Mouse (Mus musculus): ENCODE results near the gene Slc43a3. TPM values are rescaled to one million over a fixed set of nuclear protein-coding genes. Genes with fewer than 3 reads are reported as not detected.

Slc43a3 gene
- 18.9 and 19.3 TPM in 2 replicates for polyA plus RNA-seq (2012)

DNA sequence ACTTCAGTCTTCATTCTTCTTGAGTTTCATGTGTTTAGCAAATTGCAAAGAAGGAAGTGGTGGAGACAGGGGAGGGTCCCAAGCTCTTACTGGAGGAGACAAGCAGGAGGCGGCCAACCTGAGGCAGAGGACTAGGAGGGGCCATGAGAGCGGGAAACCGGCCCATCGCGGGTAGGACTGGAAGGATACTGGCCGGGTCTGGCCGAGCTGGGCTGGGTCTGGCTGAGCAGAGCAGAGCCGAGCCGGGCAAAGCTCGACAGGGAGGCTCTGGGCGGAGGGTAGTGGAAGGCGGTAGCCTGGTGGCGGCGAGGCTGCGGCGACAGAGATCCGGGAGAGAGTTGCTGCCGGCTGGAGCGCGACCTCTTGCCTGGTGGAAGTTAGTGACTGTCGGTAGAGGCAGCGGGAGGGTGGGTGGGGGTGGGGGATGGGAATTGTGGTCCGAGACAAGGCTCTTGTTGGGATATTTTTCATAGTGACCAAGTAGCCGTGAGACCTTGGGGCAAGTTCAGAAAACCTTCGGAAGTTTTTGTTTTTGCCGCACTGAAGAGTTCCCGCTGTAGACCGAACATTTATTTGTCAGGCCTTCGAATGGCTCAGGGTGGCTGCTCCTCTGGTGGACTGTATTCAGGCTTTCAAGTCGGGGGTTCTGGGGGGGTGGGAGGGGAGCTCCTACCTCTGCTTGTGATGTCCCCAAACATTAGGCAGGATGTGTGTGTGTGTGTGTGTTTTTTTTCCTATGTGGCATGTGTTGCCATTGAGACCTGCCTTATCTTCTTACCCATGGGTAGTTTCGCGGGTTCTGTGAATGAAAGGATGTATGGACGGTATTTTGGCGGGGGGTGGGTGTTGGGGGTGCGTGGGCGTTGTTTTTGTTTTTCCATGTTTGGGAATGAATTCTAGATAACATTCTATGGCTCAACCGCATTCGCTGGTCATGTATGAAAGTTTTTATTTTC lies at the start of gene Slc43a3:
Slc43a3 (plus strand) TSS at position 106 of the 956 bp plus-strand sequence.

DNA sequence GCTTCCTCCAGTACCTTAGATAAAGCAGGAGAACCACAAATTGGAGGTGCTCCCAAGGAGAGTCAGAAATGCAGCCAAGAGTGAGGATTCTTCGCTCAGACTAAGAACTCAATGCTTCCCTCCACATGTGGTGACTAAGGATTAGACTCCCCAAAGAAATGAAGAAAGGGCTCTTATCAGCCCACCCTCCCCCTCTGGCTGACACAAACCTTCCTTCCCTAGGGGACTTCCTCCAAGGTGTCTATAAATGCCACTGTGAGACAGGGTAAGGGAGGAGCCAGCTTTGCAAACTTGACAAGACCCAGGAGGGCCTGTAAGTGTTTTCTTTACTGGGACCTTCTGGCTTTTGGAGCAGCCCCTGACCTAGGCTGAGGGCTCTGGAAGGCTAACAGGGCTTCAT lies 43.8 kb downstream of the Slc43a3 start, which contains the start of gene Prg2:
Prg2 (plus strand) TSS at position 274 of the 400 bp plus-strand sequence.

DNA sequence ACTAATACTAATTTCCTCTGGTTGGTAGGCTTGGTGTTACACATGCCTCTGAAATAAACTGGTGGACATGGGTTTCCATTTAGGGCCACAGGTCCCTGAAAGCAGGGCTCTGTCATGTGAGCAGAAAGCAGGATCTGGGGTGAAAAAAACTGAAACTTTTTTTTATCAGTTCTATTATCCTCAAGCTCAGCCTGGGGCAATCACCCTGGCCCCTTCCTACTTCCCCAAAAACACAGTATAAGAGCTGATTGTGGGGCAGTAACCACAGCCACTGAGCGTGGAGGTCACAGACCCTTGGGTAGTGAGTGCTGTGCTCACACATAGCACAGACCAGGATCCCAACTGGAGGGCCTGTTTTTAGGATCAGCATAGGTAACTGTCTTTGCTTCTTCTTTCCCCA lies 51.6 kb downstream of the Slc43a3 start, which contains the start of gene Prg3:
Prg3 (plus strand) TSS at position 286 of the 400 bp plus-strand sequence.

Other genes with a start within 250 kb of the Slc43a3 start
- 27.3 and 29.4 TPM in 2 replicates for gene Zdhhc5, start 221.4 kb upstream of the Slc43a3 start, polyA plus RNA-seq (2012)
- gene Clp1, start 209.2 kb upstream of the Slc43a3 start, polyA plus RNA-seq (2012) = 1.0 and 1.5 TPM in 2 replicates
- 1.3 and 1.9 TPM in 2 replicates for gene Ypel4, start 202.5 kb upstream of the Slc43a3 start, polyA plus RNA-seq (2012)
- 0.31 and 2.1 TPM in 2 replicates for gene Gm19426, start 192.9 kb upstream of the Slc43a3 start, polyA plus RNA-seq (2012)
- 0.16 TPM in 1 of 2 replicates, not detected in the other for gene Serping1, start 161.1 kb upstream of the Slc43a3 start, polyA plus RNA-seq (2012)
- gene Ube2l6, start 137.8 kb upstream of the Slc43a3 start, polyA plus RNA-seq (2012) = 2.9 and 4.4 TPM in 2 replicates
- 0.05 TPM in 1 of 2 replicates, not detected in the other for gene Smtnl1, start 113.9 kb upstream of the Slc43a3 start, polyA plus RNA-seq (2012)
- 9.2 and 12.0 TPM in 2 replicates for gene Timm10, start 109.6 kb upstream of the Slc43a3 start, polyA plus RNA-seq (2012)
- 7.4 and 11.5 TPM in 2 replicates for gene Slc43a1, start 97.7 kb upstream of the Slc43a3 start, polyA plus RNA-seq (2012)
- gene Rtn4rl2, start 49.9 kb upstream of the Slc43a3 start, polyA plus RNA-seq (2012) = 0.15 and 0.41 TPM in 2 replicates
- 16.9 and 25.8 TPM in 2 replicates for gene Prg2, start 43.9 kb downstream of the Slc43a3 start, polyA plus RNA-seq (2012)
- gene Prg3, start 51.6 kb downstream of the Slc43a3 start, polyA plus RNA-seq (2012) = 14.2 and 18.5 TPM in 2 replicates
- 51.3 and 87.3 TPM in 2 replicates for gene Ssrp1, start 100.7 kb downstream of the Slc43a3 start, polyA plus RNA-seq (2012)
- gene P2rx3, start 100.9 kb downstream of the Slc43a3 start, polyA plus RNA-seq (2012) = 0.05 and 0.34 TPM in 2 replicates
- gene Tnks1bp1, start 111.4 kb downstream of the Slc43a3 start, polyA plus RNA-seq (2012) = 4.4 and 5.1 TPM in 2 replicates
- 0.03 TPM in 2 replicates for gene Aplnr, start 199.6 kb downstream of the Slc43a3 start, polyA plus RNA-seq (2012)

Data from megakaryocyte-erythroid progenitor cell, adult 5 weeks (primary cell).